Mouse (Mus musculus) intestine, postnatal 0 days (tissue): Measurements from ENCODE around the gene Slbp. TPM values are rescaled to one million over a fixed set of nuclear protein-coding genes. Genes with fewer than 3 reads are reported as not detected.

ENCODE experiments used
- ATAC-seq: fragments of 200-750 bp; cut with Nextera tagmentation; 2 replicates; pipeline ENCODE4 v1.8.0; 2017; ENCODE audit warnings: mild to moderate bottlenecking, moderate TSS enrichment, moderate library complexity
- H3K27ac ChIP-seq: fragments of 300-500 bp; sonication (generic); 2 replicates; pipeline ENCODE4 v1.5.1; 2014; ENCODE audit warnings: mild to moderate bottlenecking, low read depth, low read length, moderate library complexity
- H3K27me3 ChIP-seq: fragments of 300-500 bp; sonication (generic); replicated peaks from 2 replicates; pipeline ENCODE4 v1.6.1; 2014; ENCODE audit warnings: low read length, mixed read lengths; ENCODE audit not compliant: control insufficient read depth, insufficient read depth
- H3K36me3 ChIP-seq: fragments of 300-500 bp; sonication (generic); 2 replicates; pipeline ENCODE4 v1.6.1; 2014; ENCODE audit warnings: mild to moderate bottlenecking, moderate library complexity; ENCODE audit not compliant: control insufficient read depth, insufficient read depth
- H3K4me1 ChIP-seq: fragments of 300-500 bp; sonication (generic); replicated peaks from 2 replicates; pipeline ENCODE4 v1.6.1; 2014; ENCODE audit warnings: antibody characterized with exemption, low read length, mixed read lengths; ENCODE audit not compliant: control insufficient read depth, insufficient read depth
- H3K4me2 ChIP-seq: fragments of 300-500 bp; sonication (generic); replicated peaks from 2 replicates; pipeline ENCODE4 v1.6.1; 2014; ENCODE audit warnings: low read depth, mild to moderate bottlenecking, moderate library complexity
- H3K4me3 ChIP-seq: fragments of 300-500 bp; sonication (generic); 2 replicates; pipeline ENCODE4 v1.5.1; 2014; ENCODE audit warnings: low read depth, low read length
- H3K9ac ChIP-seq: fragments of 300-500 bp; sonication (generic); 2 replicates; pipeline ENCODE4 v1.6.1; 2014; ENCODE audit warnings: mild to moderate bottlenecking, low read depth, low read length
- H3K9me3 ChIP-seq: fragments of 300-500 bp; sonication (generic); 2 replicates; pipeline ENCODE4 v1.6.1; 2016; ENCODE audit warnings: mixed run types; ENCODE audit not compliant: control insufficient read depth
- CTCF ChIP-seq: sonication (generic); IDR thresholded peaks from 2 replicates; pipeline ENCODE4 v1.5.1; 2016; ENCODE audit warnings: low read depth, mild to moderate bottlenecking, control low read depth, antibody characterized with exemption, moderate library complexity
- WGBS: fragments of 180-500 bp; shearing (Covaris S2); extraction: QIAGEN DNeasy Blood & Tissue Kit; methylation state at CpG from one replicate; pipeline ENCODE4 v1.1.7; 2014; 5-methylcytosine and 5-hydroxymethylcytosine counted together
- polyA plus RNA-seq: library from polyadenylated mRNA; unstranded; fragments of >200 nt; fragmentation: Nextera tagmentation; extraction: Ambion mirVana; gene quantifications from 2 replicates; pipeline ENCODE4 v1.2.1, GENCODE M21; 2015

Gene Slbp
- polyA plus RNA-seq, 1 experiment from 2014 or later, result 92.9 TPM

DNA sequence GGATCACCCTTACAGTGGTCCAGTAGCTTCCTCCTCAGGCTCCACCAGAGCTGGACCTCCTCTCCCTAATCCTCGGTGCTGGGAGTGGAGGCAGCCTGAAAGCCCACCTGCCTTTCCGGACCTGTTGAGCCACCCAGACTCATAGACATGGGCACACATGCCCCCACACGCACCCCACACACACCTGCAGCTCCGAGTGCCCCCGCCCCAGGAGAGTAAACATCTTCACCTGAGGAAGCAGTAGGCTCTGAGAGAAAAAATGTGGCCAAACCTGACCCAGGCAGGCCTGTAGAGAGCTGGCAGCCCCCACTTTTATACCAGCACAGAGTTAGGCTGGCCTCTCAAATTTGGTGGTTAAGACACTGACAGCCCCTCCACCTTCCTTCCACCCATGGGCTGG is 44.1 kb upstream of the Slbp start:
- H3K4me2 ChIP-seq, result no peak overlapping the region
- H3K4me1 ChIP-seq, result 0 out of 2 replicates have a peak, but pooled peaks cover 4% of the 10 kb centered on the region
- TF ChIP-seq CTCF, result no peak
- WGBS, result 67% methylated on average over 5 of the region's 5 CpGs
- H3K4me3 ChIP-seq, result no peak overlapping the region
- H3K9me3 ChIP-seq, result no peaks in the 10 kb centered on the region
- H3K27ac ChIP-seq, result no peak overlapping the region
- no peak overlapping the region for H3K9ac ChIP-seq
- H3K27me3 ChIP-seq, result peaks cover 9% of the 10 kb centered on the region; the same call in 1 of the 2 replicates
- no peak for ATAC-seq
- H3K36me3 ChIP-seq, result no peaks in the 10 kb centered on the region

GRCm38 (mm10) chr5:33695718-33696121 is 43.3 kb upstream of the Slbp start:
- 10% methylated on average over 20 of the region's 24 CpGs for WGBS
- H3K9ac ChIP-seq, result peak overlapping the region; percentile 58
- peak overlapping the region; percentile 86 for H3K4me2 ChIP-seq
- peaks cover 9% of the 10 kb centered on the region; the same call in 1 of the 2 replicates for H3K27me3 ChIP-seq
- no peak overlapping the region for H3K27ac ChIP-seq
- H3K36me3 ChIP-seq, result no peaks in the 10 kb centered on the region
- no peak for TF ChIP-seq CTCF
- 0 out of 2 replicates have a peak, but pooled peaks cover 4% of the 10 kb centered on the region for H3K4me1 ChIP-seq
- ATAC-seq, result 0 out of 2 replicates have a peak, but pooled peaks have one; percentile 5
- no peaks in the 10 kb centered on the region for H3K9me3 ChIP-seq
- H3K4me3 ChIP-seq, result peak overlapping the region; percentile 46

GRCm38 (mm10) chr5:33694848-33695717 is 42.7 kb upstream of the Slbp start:
- H3K9me3 ChIP-seq, result no peaks in the 10 kb centered on the region
- peak overlapping the region; percentile 86 for H3K4me2 ChIP-seq
- H3K27me3 ChIP-seq, result peaks cover 9% of the 10 kb centered on the region; the same call in 1 of the 2 replicates
- WGBS, result 5% methylated on average over 65 of the region's 71 CpGs
- no peak overlapping the region for H3K27ac ChIP-seq
- 0 out of 2 replicates have a peak, but pooled peaks cover 4% of the 10 kb centered on the region for H3K4me1 ChIP-seq
- H3K4me3 ChIP-seq, result peak overlapping the region; percentile 46
- H3K36me3 ChIP-seq, result no peaks in the 10 kb centered on the region
- TF ChIP-seq CTCF, result no peak
- H3K9ac ChIP-seq, result peak overlapping the region; percentile 58
- ATAC-seq, result peak; percentile 31

GRCm38 (mm10) chr5:33694461-33694847 is 42.1 kb upstream of the Slbp start:
- Histone ChIP-seq H3K9me3 (no peaks in the 10 kb centered on the region), H3K4me1 (0 out of 2 replicates have a peak, but pooled peaks cover 4% of the 10 kb centered on the region), H3K27me3 (peaks cover 9% of the 10 kb centered on the region; the same call in 1 of the 2 replicates), H3K4me3 (no peak overlapping the region), H3K36me3 (no peaks in the 10 kb centered on the region), H3K27ac (no peak overlapping the region), H3K9ac (no peak overlapping the region), H3K4me2 (no peak overlapping the region)
- 71% methylated on average over 9 of the region's 9 CpGs for WGBS
- no peak for ATAC-seq
- TF ChIP-seq CTCF, result no peak

GRCm38 (mm10) chr5:33692393-33692792 is 40.0 kb upstream of the Slbp start:
- Histone ChIP-seq H3K27ac (peak overlapping the region; percentile 46), H3K4me2 (peak overlapping the region; percentile 55), H3K27me3 (peaks cover 9% of the 10 kb centered on the region; the same call in 1 of the 2 replicates), H3K4me1 (0 out of 2 replicates have a peak, but pooled peaks cover 4% of the 10 kb centered on the region), H3K9ac (peak overlapping the region; percentile 17; the same call in 1 of the 2 replicates), H3K36me3 (no peaks in the 10 kb centered on the region), H3K4me3 (no peak overlapping the region), H3K9me3 (no peaks in the 10 kb centered on the region)
- 11% methylated on average over 24 of the region's 24 CpGs for WGBS
- peak; percentile 36 for ATAC-seq
- TF ChIP-seq CTCF, result peak; percentile 23; the same call in 1 of the 2 replicates
